Mouse (Mus musculus) hindbrain, embryonic 16.5 days (tissue): ENCODE measurements around the gene Gm17349. TPM values are rescaled to one million over a fixed set of nuclear protein-coding genes. Genes with fewer than 3 reads are reported as not detected.

ENCODE experiments used
- ATAC-seq: fragments of 200-750 bp; cut with Nextera tagmentation; 2 replicates; pipeline ENCODE4 v1.8.0; 2017; ENCODE audit warnings: moderate TSS enrichment, moderate library complexity
- H3K27ac ChIP-seq: fragments of 300-500 bp; sonication (generic); 2 replicates; pipeline ENCODE4 v1.5.1; 2014; ENCODE audit warnings: low read depth, mild to moderate bottlenecking, control low read depth, low read length, moderate library complexity
- H3K27me3 ChIP-seq: fragments of 300-500 bp; sonication (generic); replicated peaks from 2 replicates; pipeline ENCODE4 v1.6.1; 2014; ENCODE audit warnings: low read length; ENCODE audit not compliant: control insufficient read depth, insufficient read depth
- H3K36me3 ChIP-seq: fragments of 300-500 bp; sonication (generic); 2 replicates; pipeline ENCODE4 v1.6.1; 2014; ENCODE audit warnings: mild to moderate bottlenecking, low read length, moderate library complexity, mixed read lengths; ENCODE audit not compliant: control insufficient read depth, insufficient read depth
- H3K4me1 ChIP-seq: fragments of 300-500 bp; sonication (generic); 2 replicates; pipeline ENCODE4 v1.6.1; 2014; ENCODE audit warnings: low read depth, low read length; ENCODE audit not compliant: control insufficient read depth, insufficient read depth
- H3K4me2 ChIP-seq: fragments of 300-500 bp; sonication (generic); 2 replicates; pipeline ENCODE4 v1.6.1; 2014; ENCODE audit warnings: mild to moderate bottlenecking, low read length, control low read depth, moderate library complexity
- H3K4me3 ChIP-seq: fragments of 300-500 bp; sonication (generic); 2 replicates; pipeline ENCODE4 v1.5.1; 2014; ENCODE audit warnings: mild to moderate bottlenecking, low read length, control low read depth, moderate library complexity
- H3K9ac ChIP-seq: fragments of 300-500 bp; sonication (generic); 2 replicates; pipeline ENCODE4 v1.6.1; 2014; ENCODE audit warnings: low read depth, mild to moderate bottlenecking, control low read depth, low read length, moderate library complexity
- H3K9me3 ChIP-seq: fragments of 300-500 bp; sonication (generic); 2 replicates; pipeline ENCODE4 v1.6.1; 2014; ENCODE audit warnings: mild to moderate bottlenecking, low read length, moderate library complexity; ENCODE audit not compliant: control insufficient read depth
- WGBS: fragments of 180-500 bp; shearing (Covaris S2); extraction: QIAGEN DNeasy Blood & Tissue Kit; methylation state at CpG from one replicate; pipeline ENCODE4 v1.1.7; 2014; 5-methylcytosine and 5-hydroxymethylcytosine counted together
- polyA plus RNA-seq: library from polyadenylated mRNA; unstranded; fragments of >200 nt; fragmentation: Nextera tagmentation; extraction: Ambion mirVana; gene quantifications from 2 replicates; pipeline ENCODE4 v1.2.1, GENCODE M21; 2015

The Gm17349 gene
- polyA plus RNA-seq, 1 experiment from 2014 or later, result not detected

DNA sequence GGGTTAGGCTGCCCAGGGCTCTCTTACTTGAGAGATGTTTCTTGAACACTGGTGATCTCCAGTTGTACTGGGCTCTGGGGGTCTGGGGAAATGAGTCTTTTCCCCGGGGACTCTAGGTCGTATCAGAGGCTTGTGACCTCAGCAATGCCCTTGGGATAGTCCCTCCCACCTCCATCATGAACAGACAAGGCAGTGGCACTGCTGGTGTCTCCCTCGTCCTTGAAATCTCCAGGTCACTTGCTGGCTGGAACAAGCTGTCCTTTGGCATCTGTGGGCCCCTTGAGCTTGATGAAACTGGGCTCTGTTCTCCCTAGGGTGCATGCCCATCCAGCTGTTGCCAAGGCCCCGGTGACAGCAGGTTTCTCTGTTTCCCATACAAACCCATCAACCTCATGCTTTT, 8.9 kb upstream of the Gm17349 start:
- no peak overlapping the region; the same call in 1 of the 2 replicates for H3K27ac ChIP-seq
- H3K9me3 ChIP-seq, result no peaks in the 10 kb centered on the region
- H3K4me3 ChIP-seq, result no peak overlapping the region
- no peaks in the 10 kb centered on the region for H3K27me3 ChIP-seq
- peaks cover 20% of the 10 kb centered on the region for H3K4me1 ChIP-seq
- no peak overlapping the region for H3K9ac ChIP-seq
- H3K4me2 ChIP-seq, result no peak overlapping the region
- no peak for ATAC-seq
- WGBS, result 57% methylated on average over 4 of the region's 4 CpGs
- H3K36me3 ChIP-seq, result peaks cover 45% of the 10 kb centered on the region

DNA sequence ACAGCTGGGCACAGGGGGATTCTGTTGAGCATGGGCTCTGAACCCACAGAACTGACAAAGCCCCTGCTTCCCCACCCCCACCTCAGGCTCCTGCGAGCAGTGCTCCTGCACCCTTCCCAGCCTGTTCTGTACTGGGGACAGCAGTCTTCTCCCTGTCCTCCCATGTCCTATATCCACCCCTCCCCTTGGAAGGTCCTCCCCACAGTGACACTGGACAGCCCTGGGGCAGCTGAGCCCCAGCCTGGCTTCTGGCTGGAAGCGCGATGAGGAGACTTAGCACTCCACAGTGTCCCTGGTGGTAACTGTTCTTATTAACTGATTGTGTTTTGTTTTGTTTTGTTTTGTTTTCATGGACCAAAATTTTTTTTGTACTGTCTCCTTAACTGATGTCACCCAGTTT, 8.3 kb upstream of the Gm17349 start:
- Histone ChIP-seq H3K4me1 (peaks cover 20% of the 10 kb centered on the region), H3K9me3 (no peaks in the 10 kb centered on the region), H3K27ac (peak overlapping the region; percentile 39; the same call in 1 of the 2 replicates), H3K27me3 (no peaks in the 10 kb centered on the region), H3K36me3 (peaks cover 49% of the 10 kb centered on the region), H3K4me3 (no peak overlapping the region), H3K4me2 (no peak overlapping the region), H3K9ac (no peak overlapping the region)
- no peak for ATAC-seq
- WGBS, result 66% methylated on average over 3 of the region's 3 CpGs

DNA sequence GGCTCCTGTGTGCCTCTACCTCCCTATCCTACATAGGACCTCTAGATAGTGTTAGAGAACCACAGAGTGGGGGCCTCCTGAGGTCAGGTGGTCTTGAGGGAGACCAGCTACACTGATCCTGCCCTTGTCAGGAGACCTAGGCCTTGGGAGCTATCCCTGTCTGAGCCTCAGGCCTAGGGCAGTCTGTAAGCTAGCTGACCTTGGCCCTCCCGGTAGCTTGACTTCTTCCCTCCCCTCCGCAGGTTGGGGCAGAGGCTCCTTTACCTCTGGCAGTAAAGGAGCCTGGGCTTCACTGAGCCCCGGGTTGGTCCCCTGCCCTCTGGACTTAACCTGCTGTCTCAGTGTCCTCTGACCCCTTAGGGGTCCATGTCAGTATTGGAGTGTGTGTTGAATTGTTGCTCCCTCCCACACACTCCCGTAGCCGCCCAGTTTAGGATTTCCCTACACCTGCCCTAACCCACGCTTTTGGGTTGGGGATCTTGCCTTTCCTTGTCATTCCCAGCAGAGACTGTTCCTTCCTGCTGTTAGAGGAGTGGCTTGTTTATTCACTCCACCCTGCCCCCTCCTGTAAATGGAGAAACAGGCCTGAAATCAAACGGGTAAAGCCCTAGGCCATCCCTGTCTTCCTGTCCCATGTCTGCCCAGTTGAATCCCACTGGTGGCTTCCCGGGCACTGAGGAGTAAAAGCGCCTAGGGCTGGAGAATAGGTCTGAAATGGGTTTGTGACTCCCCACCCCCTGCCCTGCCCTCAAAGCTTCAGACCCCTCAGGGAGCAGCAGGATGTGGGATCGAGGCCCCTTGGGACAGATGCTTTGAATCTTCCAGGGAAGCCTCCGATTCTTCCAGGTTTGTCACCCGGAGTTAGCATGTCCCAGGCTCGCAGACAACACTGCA, 7.6 kb upstream of the Gm17349 start:
- H3K4me2 ChIP-seq, result no peak overlapping the region
- H3K9ac ChIP-seq, result no peak overlapping the region
- ATAC-seq, result no peak
- WGBS, result 65% methylated on average over 13 of the region's 13 CpGs
- no peak overlapping the region for H3K4me3 ChIP-seq
- H3K27ac ChIP-seq, result peak overlapping the region; percentile 39; the same call in 1 of the 2 replicates
- H3K27me3 ChIP-seq, result no peaks in the 10 kb centered on the region
- no peaks in the 10 kb centered on the region for H3K9me3 ChIP-seq
- H3K4me1 ChIP-seq, result peaks cover 19% of the 10 kb centered on the region
- peaks cover 56% of the 10 kb centered on the region for H3K36me3 ChIP-seq

- no peak overlapping the region for H3K4me2 ChIP-seq
- H3K9ac ChIP-seq, result no peak overlapping the region; the same call in 1 of the 2 replicates
- no peak overlapping the region for H3K4me3 ChIP-seq
- no peaks in the 10 kb centered on the region for H3K9me3 ChIP-seq
- H3K36me3 ChIP-seq, result peaks cover 65% of the 10 kb centered on the region
- ATAC-seq, result no peak
- 69% methylated on average over 3 of the region's 3 CpGs for WGBS
- no peaks in the 10 kb centered on the region for H3K27me3 ChIP-seq
- H3K4me1 ChIP-seq, result peaks cover 13% of the 10 kb centered on the region
- H3K27ac ChIP-seq, result no peak overlapping the region
Measured at GRCm38 (mm10) chr15:99711491-99711890, 6.2 kb upstream of the Gm17349 start.

DNA sequence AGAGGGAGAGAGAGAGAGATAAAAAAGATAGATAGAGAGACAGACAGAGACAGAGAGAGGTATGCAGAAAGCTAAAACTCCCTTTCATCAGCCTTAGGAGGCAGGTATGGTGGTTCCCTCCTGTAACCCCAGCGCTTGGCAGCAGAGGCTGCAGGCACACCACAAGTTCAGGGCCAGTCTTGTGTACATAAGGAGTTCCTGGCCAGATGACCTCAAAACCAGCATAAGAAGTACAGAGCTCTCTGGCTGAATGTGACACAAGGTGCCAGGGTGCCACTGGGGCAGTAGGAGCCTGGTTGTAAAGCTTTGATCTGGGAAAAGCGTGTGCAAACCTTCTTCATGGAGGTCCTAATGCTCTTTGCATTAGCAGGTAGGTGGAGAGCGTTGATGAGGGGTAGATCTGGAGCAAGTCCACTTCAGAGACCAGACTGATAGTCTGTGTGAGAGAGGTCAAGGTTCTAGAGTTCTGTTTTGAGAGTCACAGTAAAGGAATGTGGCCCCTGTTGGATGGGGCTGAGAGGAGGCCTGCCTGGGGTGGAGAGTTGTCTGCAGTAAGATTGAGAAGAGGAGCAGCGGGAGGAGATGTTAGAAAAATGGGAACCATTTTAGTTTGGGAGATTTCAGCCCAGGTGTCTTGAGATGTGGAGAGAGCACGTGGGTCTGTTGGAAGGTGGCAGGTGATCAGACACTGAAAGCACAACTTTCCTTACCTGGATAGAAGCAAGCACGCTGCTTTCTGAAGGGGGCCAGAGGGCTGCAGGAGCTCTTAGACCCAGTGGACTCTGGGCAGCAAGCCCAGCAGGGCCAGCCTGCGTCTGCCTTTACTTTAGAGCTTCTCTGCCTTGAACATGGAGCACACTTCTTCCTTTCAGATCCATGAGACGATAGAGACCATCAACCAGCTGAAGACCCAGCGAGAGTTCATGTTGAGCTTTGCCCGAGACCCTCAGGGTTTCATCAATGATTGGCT, 5.2 kb upstream of the Gm17349 start:
- WGBS, result 92% methylated on average over 10 of the region's 10 CpGs
- H3K27ac ChIP-seq, result no peak overlapping the region
- ATAC-seq, result no peak
- no peak overlapping the region for H3K4me2 ChIP-seq
- no peak overlapping the region for H3K4me3 ChIP-seq
- peaks cover 69% of the 10 kb centered on the region for H3K36me3 ChIP-seq
- no peak overlapping the region for H3K9ac ChIP-seq
- H3K9me3 ChIP-seq, result no peaks in the 10 kb centered on the region
- H3K4me1 ChIP-seq, result peaks cover 7% of the 10 kb centered on the region
- H3K27me3 ChIP-seq, result no peaks in the 10 kb centered on the region

DNA sequence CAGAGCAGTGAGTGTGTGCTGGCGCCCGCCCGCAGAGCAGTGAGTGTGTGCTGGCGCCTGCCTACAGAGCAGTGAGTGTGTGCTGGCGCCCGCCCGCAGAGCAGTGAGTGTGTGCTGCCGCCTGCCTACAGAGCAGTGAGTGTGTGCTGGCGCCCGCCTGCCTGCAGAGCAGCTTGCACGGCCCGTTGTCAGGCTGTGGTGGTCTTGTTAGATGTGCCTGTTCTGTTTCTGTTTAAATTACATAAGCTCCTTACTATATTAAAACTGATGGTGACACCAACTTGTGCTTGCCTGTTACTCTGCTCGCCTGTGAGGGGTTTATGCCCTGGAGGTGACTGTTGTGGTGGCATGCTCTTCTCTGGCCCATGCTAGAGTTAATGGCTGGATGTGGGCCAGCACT, 2.9 kb upstream of the Gm17349 start:
- H3K4me2 ChIP-seq, result no peak overlapping the region
- H3K4me3 ChIP-seq, result no peak overlapping the region
- ATAC-seq, result no peak
- WGBS, result 95% methylated on average over 10 of the region's 13 CpGs
- H3K36me3 ChIP-seq, result peaks cover 64% of the 10 kb centered on the region
- H3K27me3 ChIP-seq, result no peaks in the 10 kb centered on the region
- H3K9ac ChIP-seq, result no peak overlapping the region
- H3K9me3 ChIP-seq, result no peaks in the 10 kb centered on the region
- H3K4me1 ChIP-seq, result peaks cover 24% of the 10 kb centered on the region
- no peak overlapping the region for H3K27ac ChIP-seq

DNA sequence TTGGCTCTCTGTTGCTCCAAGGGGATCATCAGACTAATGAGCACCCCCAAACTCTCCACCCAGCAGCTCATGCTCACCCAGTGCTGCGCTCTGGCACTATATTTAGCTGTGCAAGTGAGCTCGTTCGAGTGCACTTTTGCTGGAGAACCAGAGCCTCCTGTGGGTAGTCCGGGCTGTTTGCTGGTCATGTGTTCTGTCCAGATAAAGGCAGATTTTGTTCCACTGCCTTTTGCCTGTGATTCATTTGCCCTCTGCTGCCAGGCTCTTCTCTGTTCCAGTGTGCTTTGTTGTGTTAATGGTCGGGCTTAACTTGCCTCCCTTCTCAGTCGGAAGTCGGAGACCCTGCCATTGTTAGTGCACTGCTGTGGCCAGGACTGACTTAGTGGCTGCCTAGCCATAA, 409 bp downstream of the Gm17349 start:
- peak overlapping the region; percentile 75 for H3K27ac ChIP-seq
- ATAC-seq, result no peak
- H3K9ac ChIP-seq, result peak overlapping the region; percentile 56
- 14% methylated on average over 7 of the region's 7 CpGs for WGBS
- peak overlapping the region; percentile 77; the same call in 1 of the 2 replicates for H3K4me3 ChIP-seq
- H3K36me3 ChIP-seq, result peaks cover 36% of the 10 kb centered on the region
- no peaks in the 10 kb centered on the region for H3K9me3 ChIP-seq
- H3K4me2 ChIP-seq, result peak overlapping the region; percentile 86
- no peaks in the 10 kb centered on the region for H3K27me3 ChIP-seq
- H3K4me1 ChIP-seq, result peaks cover 28% of the 10 kb centered on the region

GRCm38 (mm10) chr15:99704041-99704681, 1.1 kb downstream of the Gm17349 start:
- Histone ChIP-seq H3K27me3 (no peaks in the 10 kb centered on the region), H3K4me1 (peaks cover 28% of the 10 kb centered on the region), H3K9ac (peak overlapping the region; percentile 56), H3K36me3 (peaks cover 29% of the 10 kb centered on the region), H3K9me3 (no peaks in the 10 kb centered on the region), H3K4me3 (peak overlapping the region; percentile 77), H3K27ac (peak overlapping the region; percentile 75; the same call in 1 of the 2 replicates), H3K4me2 (peak overlapping the region; percentile 86)
- ATAC-seq, result no peak
- WGBS, result 16% methylated on average over 23 of the region's 23 CpGs
